Mouse (Mus musculus): ENCODE results near the gene Hist1h3g. TPM values are rescaled to one million over a fixed set of nuclear protein-coding genes. Genes with fewer than 3 reads are reported as not detected.
"Not testable (repeated sequence)": the region's sequence is repeated elsewhere in the genome, so short reads cannot be mapped to it uniquely, and the experiment has no call there.

Gene Hist1h3g
- total RNA-seq, 2 experiments from 2014 or later, result 246 to 363 TPM

DNA sequence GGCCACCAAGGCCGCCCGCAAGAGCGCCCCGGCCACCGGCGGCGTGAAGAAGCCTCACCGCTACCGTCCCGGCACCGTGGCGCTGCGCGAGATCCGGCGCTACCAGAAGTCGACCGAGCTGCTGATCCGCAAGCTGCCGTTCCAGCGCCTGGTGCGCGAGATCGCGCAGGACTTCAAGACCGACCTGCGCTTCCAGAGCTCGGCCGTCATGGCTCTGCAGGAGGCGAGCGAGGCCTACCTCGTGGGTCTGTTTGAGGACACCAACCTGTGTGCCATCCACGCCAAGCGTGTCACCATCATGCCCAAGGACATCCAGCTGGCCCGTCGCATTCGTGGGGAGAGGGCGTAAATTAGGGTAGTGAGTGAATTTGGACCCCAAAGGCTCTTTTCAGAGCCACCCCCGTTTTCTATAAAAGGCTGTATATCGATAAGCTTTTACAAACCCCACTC is 40.7 kb downstream of the Hist1h3g start:
- not testable (repeated sequence) for ATAC-seq (replicated peaks; ENCODE audit: poor library complexity)

DNA sequence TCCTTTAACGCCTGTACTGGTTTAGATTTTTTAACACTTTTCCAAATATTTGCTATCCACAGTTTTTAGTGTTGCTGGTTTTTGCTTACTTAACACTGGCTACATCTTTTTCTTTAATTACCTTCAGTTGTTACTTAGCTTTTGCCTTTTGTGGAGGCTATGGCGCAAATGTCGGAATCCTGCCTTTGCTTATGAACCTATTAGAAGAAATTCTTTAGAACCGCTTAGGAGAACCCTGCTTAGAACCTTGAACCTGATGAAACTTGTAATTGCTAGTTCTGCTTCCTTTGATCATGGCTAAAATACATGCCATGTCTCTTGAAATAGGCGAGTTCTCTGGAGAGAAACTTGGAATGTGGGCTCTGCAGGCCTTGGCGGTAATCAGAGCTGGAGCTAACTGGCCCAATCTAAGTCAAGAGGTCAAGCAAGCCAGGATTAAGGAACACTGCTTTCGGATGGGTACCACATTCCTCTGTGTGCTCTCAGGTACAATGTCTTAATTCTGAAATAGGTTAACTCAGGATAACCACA is 41.2 kb downstream of the Hist1h3g start:
- ATAC-seq (replicated peaks; ENCODE audit: poor library complexity), result no peak

DNA sequence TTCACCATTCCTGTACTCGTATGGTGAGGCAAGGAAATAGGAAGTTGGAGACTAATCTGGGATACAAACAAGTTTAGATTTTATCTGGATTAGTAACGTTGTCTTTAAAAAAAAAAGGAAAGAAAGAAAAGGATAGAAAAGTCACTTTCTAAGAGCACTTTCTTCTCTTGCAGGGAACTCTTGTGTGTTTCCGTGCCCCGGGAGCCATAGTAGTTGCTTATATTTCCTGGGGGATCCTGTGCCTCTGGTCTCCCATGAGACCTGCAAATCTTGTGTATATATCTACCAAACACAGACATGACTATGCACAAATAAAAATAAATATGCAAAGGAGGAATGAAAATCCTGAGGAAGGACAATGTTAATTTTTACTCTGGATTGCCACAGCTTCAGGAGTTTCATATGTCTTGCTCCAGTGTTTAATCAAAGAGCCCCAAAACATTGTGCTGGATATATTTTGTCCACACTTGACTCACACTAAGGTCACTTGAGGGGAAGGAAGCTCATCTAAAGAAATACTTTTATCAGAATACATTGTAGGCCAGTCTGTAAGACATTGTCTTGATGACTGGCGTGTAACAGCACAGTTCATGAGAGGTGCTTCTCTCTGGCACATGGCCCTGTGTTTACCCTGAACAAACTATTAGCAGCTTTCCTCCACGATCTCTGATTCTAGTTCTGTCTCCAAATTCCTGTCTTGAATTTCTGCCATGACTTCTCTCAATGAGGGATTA is 41.9 kb downstream of the Hist1h3g start:
- no peak for ATAC-seq (replicated peaks; ENCODE audit: poor library complexity)

GRCm38 (mm10) chr13:23577835-23578234 is 42.6 kb downstream of the Hist1h3g start:
- no peak for ATAC-seq (replicated peaks; ENCODE audit: poor library complexity)

GRCm38 (mm10) chr13:23581408-23582218 is 46.4 kb downstream of the Hist1h3g start, which contains the start of gene Hist1h4d:
Gene Hist1h4d (plus strand): TSS chr13:23581598.
- ATAC-seq (replicated peaks; ENCODE audit: poor library complexity), result peak; percentile 69

DNA sequence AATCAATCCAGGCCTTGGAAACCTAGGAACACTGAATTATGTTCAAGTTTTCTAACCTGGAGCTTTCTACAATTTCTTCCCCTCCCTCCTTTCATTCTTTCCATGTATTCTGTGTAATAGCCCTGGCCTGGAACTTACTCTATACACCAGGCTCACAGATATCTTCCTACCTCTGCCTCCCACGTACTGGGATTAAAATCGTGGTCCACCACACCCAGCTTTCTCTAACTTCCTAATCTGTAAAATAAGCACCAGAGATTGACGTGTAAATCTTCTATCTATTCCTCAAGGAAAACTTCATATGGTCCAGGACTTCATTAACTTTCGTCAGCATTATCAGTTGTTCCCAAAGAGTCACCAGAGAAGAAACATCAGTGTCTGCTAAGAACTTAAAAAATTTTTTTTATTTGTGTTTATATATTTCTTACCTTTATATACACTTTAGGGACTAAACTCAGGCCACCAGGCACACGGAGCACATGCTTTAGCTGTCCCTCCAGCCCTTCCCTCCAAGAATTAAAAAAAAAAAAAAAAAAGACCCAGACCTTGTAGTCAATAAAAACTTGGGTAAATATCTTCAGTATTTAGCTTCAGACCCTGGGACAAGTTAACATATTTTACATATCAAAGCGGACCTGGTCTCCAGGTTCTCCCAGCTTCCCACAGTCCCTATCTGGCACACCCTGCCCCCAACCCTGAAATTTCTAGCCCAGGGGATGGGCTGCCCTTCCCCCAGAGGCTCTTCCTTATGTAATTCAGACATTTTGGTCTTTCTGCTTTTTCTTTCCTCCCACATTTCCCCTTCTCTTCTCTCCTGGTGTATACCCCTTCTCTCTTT is 47.2 kb downstream of the Hist1h3g start:
- ATAC-seq (replicated peaks; ENCODE audit: poor library complexity), result peak; percentile 2

GRCm38 (mm10) chr13:23583387-23584068 is 48.3 kb downstream of the Hist1h3g start:
- no peak for ATAC-seq (replicated peaks; ENCODE audit: poor library complexity)

- ATAC-seq (replicated peaks; ENCODE audit: poor library complexity), result no peak
Observed at GRCm38 (mm10) chr13:23584331-23584730, 49.1 kb downstream of the Hist1h3g start.

- ATAC-seq (replicated peaks; ENCODE audit: poor library complexity), result peak; percentile 17
Observed at GRCm38 (mm10) chr13:23585029-23585441, 49.8 kb downstream of the Hist1h3g start.

Other genes with a start within 250 kb of the Hist1h3g start
Only the 30 nearest of the 34 such genes appear.
- gene Zfp322a, start 166.2 kb upstream of the Hist1h3g start, total RNA-seq (2015), result 21.9 and 24.3 TPM in 2 replicates
- 39.4 and 75.5 TPM in 2 replicates for gene Zfp322a, start 166.2 kb upstream of the Hist1h3g start, total RNA-seq (2017)
- gene Abt1, start 111.6 kb upstream of the Hist1h3g start, total RNA-seq (2015), result 7.1 and 7.4 TPM in 2 replicates
- gene Abt1, start 111.6 kb upstream of the Hist1h3g start, total RNA-seq (2017), result 9.5 and 11.0 TPM in 2 replicates
- not detected in 2 replicates for gene Btn1a1, start 69.5 kb upstream of the Hist1h3g start, total RNA-seq (2015)
- gene Btn1a1, start 69.5 kb upstream of the Hist1h3g start, total RNA-seq (2017), result not detected in 2 replicates
- not detected in 2 replicates for gene Btn2a2, start 46.6 kb upstream of the Hist1h3g start, total RNA-seq (2015)
- 0.17 TPM in 1 of 2 replicates, not detected in the other for gene Btn2a2, start 46.6 kb upstream of the Hist1h3g start, total RNA-seq (2017)
- 57.4 and 61.0 TPM in 2 replicates for gene Hist1h4h, start 4.4 kb upstream of the Hist1h3g start, total RNA-seq (2015)
- gene Hist1h4h, start 4.4 kb upstream of the Hist1h3g start, total RNA-seq (2017), result 855 and 1,026 TPM in 2 replicates
- gene Hist1h2af, start 1.5 kb upstream of the Hist1h3g start, total RNA-seq (2015), result 36.0 and 48.7 TPM in 2 replicates
- 1,885 and 2,197 TPM in 2 replicates for gene Hist1h2af, start 1.5 kb upstream of the Hist1h3g start, total RNA-seq (2017)
- gene Hist1h2bh, start 8.0 kb downstream of the Hist1h3g start, total RNA-seq (2015), result 32.4 and 33.2 TPM in 2 replicates
- 120 and 144 TPM in 2 replicates for gene Hist1h2bh, start 8.0 kb downstream of the Hist1h3g start, total RNA-seq (2017)
- 40.7 and 44.7 TPM in 2 replicates for gene Hist1h3f, start 8.6 kb downstream of the Hist1h3g start, total RNA-seq (2015)
- 86.8 and 176 TPM in 2 replicates for gene Hist1h3f, start 8.6 kb downstream of the Hist1h3g start, total RNA-seq (2017)
- 61.3 and 71.9 TPM in 2 replicates for gene Hist1h4f, start 16.2 kb downstream of the Hist1h3g start, total RNA-seq (2015)
- 1,789 and 2,180 TPM in 2 replicates for gene Hist1h4f, start 16.2 kb downstream of the Hist1h3g start, total RNA-seq (2017)
- gene Hist1h1d, start 17.8 kb downstream of the Hist1h3g start, total RNA-seq (2015), result 8.5 and 9.3 TPM in 2 replicates
- gene Hist1h1d, start 17.8 kb downstream of the Hist1h3g start, total RNA-seq (2017), result 112 TPM in 2 replicates
- gene Hist1h3e, start 26.9 kb downstream of the Hist1h3g start, total RNA-seq (2015), result 98.5 and 110 TPM in 2 replicates
- gene Hist1h3e, start 26.9 kb downstream of the Hist1h3g start, total RNA-seq (2017), result 286 and 398 TPM in 2 replicates
- gene Hist1h2ae, start 35.8 kb downstream of the Hist1h3g start, total RNA-seq (2015), result 5.3 and 9.4 TPM in 2 replicates
- gene Hist1h2ae, start 35.8 kb downstream of the Hist1h3g start, total RNA-seq (2017), result 249 and 287 TPM in 2 replicates
- gene Hist1h2bg, start 36.0 kb downstream of the Hist1h3g start, total RNA-seq (2015), result 285 and 322 TPM in 2 replicates
- gene Hist1h2bg, start 36.0 kb downstream of the Hist1h3g start, total RNA-seq (2017), result 1,174 and 1,244 TPM in 2 replicates
- gene Hist1h2bf, start 38.8 kb downstream of the Hist1h3g start, total RNA-seq (2015), result 321 and 327 TPM in 2 replicates
- gene Hist1h2bf, start 38.8 kb downstream of the Hist1h3g start, total RNA-seq (2017), result 466 and 575 TPM in 2 replicates
- gene Hist1h2ad, start 39.0 kb downstream of the Hist1h3g start, total RNA-seq (2015), result 1.9 and 3.4 TPM in 2 replicates
- 229 and 1,060 TPM in 2 replicates for gene Hist1h2ad, start 39.0 kb downstream of the Hist1h3g start, total RNA-seq (2017)
- 105 and 131 TPM in 2 replicates for gene Hist1h3d, start 40.3 kb downstream of the Hist1h3g start, total RNA-seq (2015)
- 118 and 137 TPM in 2 replicates for gene Hist1h3d, start 40.3 kb downstream of the Hist1h3g start, total RNA-seq (2017)
- 492 and 526 TPM in 2 replicates for gene Hist1h4d, start 46.2 kb downstream of the Hist1h3g start, total RNA-seq (2015)
- gene Hist1h4d, start 46.2 kb downstream of the Hist1h3g start, total RNA-seq (2017), result 951 and 1,054 TPM in 2 replicates
- 7.7 and 11.7 TPM in 2 replicates for gene Hist1h2be, start 85.7 kb downstream of the Hist1h3g start, total RNA-seq (2015)
- 85.8 and 90.5 TPM in 2 replicates for gene Hist1h2be, start 85.7 kb downstream of the Hist1h3g start, total RNA-seq (2017)
- 297 TPM in 2 replicates for gene Hist1h1e, start 87.1 kb downstream of the Hist1h3g start, total RNA-seq (2015)
- gene Hist1h1e, start 87.1 kb downstream of the Hist1h3g start, total RNA-seq (2017), result 260 and 272 TPM in 2 replicates
- 17.1 and 19.7 TPM in 2 replicates for gene Hist1h2ac, start 148.5 kb downstream of the Hist1h3g start, total RNA-seq (2015)
- 101 and 110 TPM in 2 replicates for gene Hist1h2ac, start 148.5 kb downstream of the Hist1h3g start, total RNA-seq (2017)
- gene Hist1h2bc, start 148.8 kb downstream of the Hist1h3g start, total RNA-seq (2015), result 36.2 and 54.1 TPM in 2 replicates
- gene Hist1h2bc, start 148.8 kb downstream of the Hist1h3g start, total RNA-seq (2017), result 196 and 235 TPM in 2 replicates
- gene Hist1h1t, start 160.4 kb downstream of the Hist1h3g start, total RNA-seq (2015), result not detected in 2 replicates
- gene Hist1h1t, start 160.4 kb downstream of the Hist1h3g start, total RNA-seq (2017), result 0.29 TPM in 1 of 2 replicates, not detected in the other
- 45.1 and 51.9 TPM in 2 replicates for gene Hist1h4c, start 163.0 kb downstream of the Hist1h3g start, total RNA-seq (2015)
- gene Hist1h4c, start 163.0 kb downstream of the Hist1h3g start, total RNA-seq (2017), result 238 and 311 TPM in 2 replicates
- gene Hfe, start 175.4 kb downstream of the Hist1h3g start, total RNA-seq (2015), result 15.9 and 16.6 TPM in 2 replicates
- gene Hfe, start 175.4 kb downstream of the Hist1h3g start, total RNA-seq (2017), result 6.0 and 8.7 TPM in 2 replicates
- 103 and 110 TPM in 2 replicates for gene Hist1h1c, start 203.4 kb downstream of the Hist1h3g start, total RNA-seq (2015)
- 686 and 791 TPM in 2 replicates for gene Hist1h1c, start 203.4 kb downstream of the Hist1h3g start, total RNA-seq (2017)
- 88.8 and 93.1 TPM in 2 replicates for gene Hist1h3c, start 210.2 kb downstream of the Hist1h3g start, total RNA-seq (2015)
- gene Hist1h3c, start 210.2 kb downstream of the Hist1h3g start, total RNA-seq (2017), result 555 and 756 TPM in 2 replicates
- gene Hist1h2bb, start 211.3 kb downstream of the Hist1h3g start, total RNA-seq (2015), result 232 TPM in 2 replicates
- gene Hist1h2bb, start 211.3 kb downstream of the Hist1h3g start, total RNA-seq (2017), result 3,020 and 3,268 TPM in 2 replicates
- gene Hist1h2ab, start 215.7 kb downstream of the Hist1h3g start, total RNA-seq (2015), result 28.1 and 45.4 TPM in 2 replicates
- gene Hist1h2ab, start 215.7 kb downstream of the Hist1h3g start, total RNA-seq (2017), result 2,397 and 3,405 TPM in 2 replicates
- 332 and 371 TPM in 2 replicates for gene Hist1h3b, start 216.8 kb downstream of the Hist1h3g start, total RNA-seq (2015)
- gene Hist1h3b, start 216.8 kb downstream of the Hist1h3g start, total RNA-seq (2017), result 579 and 647 TPM in 2 replicates
- 33.6 and 56.1 TPM in 2 replicates for gene Hist1h4b, start 221.6 kb downstream of the Hist1h3g start, total RNA-seq (2015)
- gene Hist1h4b, start 221.6 kb downstream of the Hist1h3g start, total RNA-seq (2017), result 548 and 759 TPM in 2 replicates